Mouse (Mus musculus) small intestine, adult 2 months (tissue): ENCODE measurements at regions not wholly inside any gene's neighbourhood (a gene's known extent, or its start where the extent isn't known, plus 50 kb on each side); places are given as distances from the start of the nearest gene placed in this dataset.

Source experiments
- CTCF ChIP-seq: fragments of 200-500 bp; IDR thresholded peaks from 2 replicates; pipeline ENCODE4 v1.5.1; 2012; ENCODE audit warnings: low read depth, mild to moderate bottlenecking, control low read depth, inconsistent platforms, low read length, moderate library complexity, mixed read lengths; ENCODE audit not compliant: insufficient replicate concordance, insufficient read length; ENCODE audit errors: extremely low read depth
- POLR2A ChIP-seq: fragments of 200-500 bp; IDR thresholded peaks from 2 replicates; pipeline ENCODE4 v1.6.1; 2012; ENCODE audit warnings: low read depth, mild to moderate bottlenecking, control low read depth, inconsistent platforms, low read length, moderate library complexity

- TF ChIP-seq POLR2A (no peak), CTCF (no peak)
Observed at GRCm38 (mm10) chr8:12127106-12127800, 151.4 kb upstream of the A230072I06Rik start.
